Mouse (Mus musculus): Measurements from ENCODE around the gene Nipal3. TPM values are rescaled to one million over a fixed set of nuclear protein-coding genes. Genes with fewer than 3 reads are reported as not detected.

The Nipal3 gene
- total and polyA plus RNA-seq, 3 experiments: 4.0 to 12.0 (median 6.4) TPM

- in situ Hi-C loops (cut with MboI; ENCODE audit: low pct_ligation_motif_present, low pct_unique_long_range_greater_than_20kb, low sequenced_read_pairs): loop anchor here (10.0 kb wide), 1 partner anchor 115 kb away; no protein-coding TSS in a partner anchor
- TF ChIP-seq RAD21 (IDR thresholded peaks at IDR 0.05; ENCODE audit: low read depth, low read length): no peak
- no peak for TF ChIP-seq CTCF (conservative IDR thresholded peaks at IDR 0.05 in 1 of 2, IDR thresholded peaks at IDR 0.05 in 1 of 2; ENCODE audit: low read depth in 2 of 2, low read length in 2 of 2)
- no peak for TF ChIP-seq ZC3H11A (IDR thresholded peaks at IDR 0.05; ENCODE audit: low read depth, low read length)
- TF ChIP-seq JUND (conservative IDR thresholded peaks at IDR 0.05; ENCODE audit: low read depth, low read length): no peak
- no peak for TF ChIP-seq ELF1 (IDR thresholded peaks at IDR 0.05; ENCODE audit: low read depth, low read length)
- TF ChIP-seq CHD2 (IDR thresholded peaks at IDR 0.05; ENCODE audit: low read length): peak; percentile 74
- no peak for TF ChIP-seq ETS1 (conservative IDR thresholded peaks at IDR 0.05; ENCODE audit: low read depth, low read length)
- no peak for TF ChIP-seq POLR2AphosphoS2 (IDR thresholded peaks at IDR 0.05; ENCODE audit: low read depth, low read length)
- TF ChIP-seq BHLHE40 (IDR thresholded peaks at IDR 0.05; ENCODE audit: low read depth, low read length): 0 out of 2 replicates have a peak, but pooled peaks have one; percentile 11
- no peak for TF ChIP-seq NRF1 (IDR thresholded peaks at IDR 0.05; ENCODE audit: low read depth, low read length)
- TF ChIP-seq CHD1 (IDR thresholded peaks at IDR 0.05; ENCODE audit: low read depth, low read length): no peak
- peak; percentile 48; the same call in 1 of the 2 replicates for TF ChIP-seq IRF4 (IDR thresholded peaks at IDR 0.05; ENCODE audit: low read depth, low read length)
- TF ChIP-seq EP300 (IDR thresholded peaks at IDR 0.05; ENCODE audit: low read length): peak; percentile 44; the same call in 1 of the 2 replicates
- no peak for TF ChIP-seq USF2 (conservative IDR thresholded peaks at IDR 0.05; ENCODE audit: low read depth, low read length)
- TF ChIP-seq HCFC1 (IDR thresholded peaks at IDR 0.05; ENCODE audit: low read depth, low read length): no peak
- TF ChIP-seq POLR2A (IDR thresholded peaks at IDR 0.05; ENCODE audit: low read depth, low read length): no peak
- TF ChIP-seq KAT2A (IDR thresholded peaks at IDR 0.05; ENCODE audit: insufficient replicate concordance, low read length): no peak
- TF ChIP-seq MXI1 (IDR thresholded peaks at IDR 0.05; ENCODE audit: low read depth, low read length): peak; percentile 70
- TF ChIP-seq MAX (IDR thresholded peaks at IDR 0.05; ENCODE audit: low read length): no peak
- TF ChIP-seq JUN (IDR thresholded peaks at IDR 0.05; ENCODE audit: insufficient read depth, low read depth, low read length): no peak
- no peak for TF ChIP-seq RCOR1 (conservative IDR thresholded peaks at IDR 0.05; ENCODE audit: low read depth, low read length)
- TF ChIP-seq NELFE (IDR thresholded peaks at IDR 0.05; ENCODE audit: low read depth, low read length): no peak
- no peak for TF ChIP-seq SMC3 (IDR thresholded peaks at IDR 0.05; ENCODE audit: low read depth, low read length)
- no peak for TF ChIP-seq PAX5 (IDR thresholded peaks at IDR 0.05; ENCODE audit: low read length)
- no peak for TF ChIP-seq GABPA (IDR thresholded peaks at IDR 0.05; ENCODE audit: insufficient replicate concordance, low read depth, low read length)
- no peak for TF ChIP-seq UBTF (IDR thresholded peaks at IDR 0.05; ENCODE audit: low read depth, low read length)
- no peak for TF ChIP-seq SIN3A (IDR thresholded peaks at IDR 0.05; ENCODE audit: low read length)
- no peak for TF ChIP-seq MYC (IDR thresholded peaks at IDR 0.05; ENCODE audit: low read depth, low read length)
- no peak for TF ChIP-seq ZMIZ1 (IDR thresholded peaks at IDR 0.05; ENCODE audit: low read depth, low read length)
- no peak for TF ChIP-seq E2F4 (IDR thresholded peaks at IDR 0.05; ENCODE audit: insufficient replicate concordance, low read depth, low read length)
- TF ChIP-seq TCF12 (IDR thresholded peaks at IDR 0.05; ENCODE audit: low read depth, low read length): peak; percentile 41; the same call in 1 of the 2 replicates
- TF ChIP-seq ZKSCAN1 (IDR thresholded peaks at IDR 0.05; ENCODE audit: borderline replicate concordance, low read depth, low read length): no peak
- TF ChIP-seq TBP (conservative IDR thresholded peaks at IDR 0.05; ENCODE audit: low read depth, low read length): no peak
- TF ChIP-seq USF1 (IDR thresholded peaks at IDR 0.05; ENCODE audit: low read depth, low read length): no peak
- TF ChIP-seq ZNF384 (IDR thresholded peaks at IDR 0.05; ENCODE audit: low read depth, low read length): no peak
- TF ChIP-seq MAFK (IDR thresholded peaks at IDR 0.05; ENCODE audit: insufficient replicate concordance, low read length): no peak
- TF ChIP-seq MAZ (IDR thresholded peaks at IDR 0.05; ENCODE audit: low read depth, low read length): no peak
- no peak for TF ChIP-seq MEF2A (IDR thresholded peaks at IDR 0.05; ENCODE audit: borderline replicate concordance, low read depth, low read length)
These were observed 5.0 kb upstream of the Nipal3 start for GRCm38 (mm10) chr4:135499831-135500230.

More at GRCm38 (mm10) chr4:135499831-135500230, 5.0 kb upstream of the Nipal3 start:
- Histone ChIP-seq H3K27ac (ENCODE audit: insufficient read depth, low read depth) (0 out of 2 replicates have a peak overlapping the region, but pooled peaks have one; percentile 37), H3K79me2 (replicated peaks; ENCODE audit: control insufficient read depth, extremely low read depth, insufficient read depth, poor library complexity, severe bottlenecking) (no peaks in the 10 kb centered on the region), H3K4me2 (ENCODE audit: insufficient read depth, low read depth, poor library complexity, severe bottlenecking) (peak overlapping the region; percentile 34; the same call in 1 of the 2 replicates), H3K9ac (ENCODE audit: insufficient read depth, low read depth) (no peak overlapping the region), H3K27me3 (replicated peaks) (no peaks in the 10 kb centered on the region), H3K4me3 (replicated peaks in 1 of 3; ENCODE audit: low read depth in 2 of 3, low read length in 2 of 3, poor library complexity in 1 of 3) (no peak overlapping the region), H3K36me3 (replicated peaks in 1 of 2; ENCODE audit: control insufficient read depth in 1 of 2, insufficient read depth in 1 of 2, low read length in 1 of 2) (no peaks in the 10 kb centered on the region), H3K4me1 (ENCODE audit: control insufficient read depth in 1 of 2, insufficient read depth in 2 of 2) (peaks cover 8 to 32% of the 10 kb centered on the region in 2 experiments; a peak in 3 of 4 replicates), H3K9me3 (replicated peaks; ENCODE audit: low read length) (peaks cover 7% of the 10 kb centered on the region)
- dilution Hi-C loops (cut with MboI; ENCODE audit: extremely low pct_ligation_motif_present, extremely low pct_unique_long_range_greater_than_20kb, low sequenced_read_pairs): no loop called here
- DNase-seq (ENCODE audit: extremely low read depth): peak; percentile 69

All from CH12.LX (cell line).